Mouse (Mus musculus): ENCODE results near the gene Mid1. TPM values are rescaled to one million over a fixed set of nuclear protein-coding genes. Genes with fewer than 3 reads are reported as not detected.
"Not testable (repeated sequence)": the region's sequence is repeated elsewhere in the genome, so short reads cannot be mapped to it uniquely, and the experiment has no call there.

The Mid1 gene
- polyA plus RNA-seq, 1 experiment from 2014 or later, result 11.7 TPM

DNA sequence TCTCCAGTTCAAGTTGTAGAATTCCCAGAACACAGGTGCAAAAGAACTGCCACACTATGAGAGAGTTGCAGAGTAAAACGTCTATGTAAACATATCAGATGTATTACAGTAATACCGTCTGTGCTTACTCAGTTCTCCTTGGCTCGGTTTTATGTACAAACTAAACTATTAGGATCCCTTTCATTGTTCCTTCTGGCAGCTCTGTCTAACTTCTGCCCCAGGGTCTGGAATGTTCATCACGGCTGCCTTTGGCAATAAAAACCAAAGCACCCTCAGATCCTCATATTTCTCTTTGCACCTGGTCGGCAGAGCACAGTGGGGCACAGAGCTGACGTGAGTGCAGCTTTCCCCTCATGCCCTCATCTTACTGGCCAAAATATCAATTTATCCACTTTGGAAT lies 290.0 kb downstream of the Mid1 start:
- H3K9ac ChIP-seq, H3K4me2 ChIP-seq, H3K4me1 ChIP-seq, H3K4me3 ChIP-seq, H3K27ac ChIP-seq, H3K27me3 ChIP-seq, ATAC-seq: not testable (repeated sequence)
- Histone ChIP-seq H3K36me3 (ENCODE audit: poor library complexity, severe bottlenecking) (peaks cover 59% of the 10 kb centered on the region), H3K9me3 (replicated peaks) (peaks cover 70% of the 10 kb centered on the region)
- WGBS, result 78% methylated on average over 6 of the region's 6 CpGs

DNA sequence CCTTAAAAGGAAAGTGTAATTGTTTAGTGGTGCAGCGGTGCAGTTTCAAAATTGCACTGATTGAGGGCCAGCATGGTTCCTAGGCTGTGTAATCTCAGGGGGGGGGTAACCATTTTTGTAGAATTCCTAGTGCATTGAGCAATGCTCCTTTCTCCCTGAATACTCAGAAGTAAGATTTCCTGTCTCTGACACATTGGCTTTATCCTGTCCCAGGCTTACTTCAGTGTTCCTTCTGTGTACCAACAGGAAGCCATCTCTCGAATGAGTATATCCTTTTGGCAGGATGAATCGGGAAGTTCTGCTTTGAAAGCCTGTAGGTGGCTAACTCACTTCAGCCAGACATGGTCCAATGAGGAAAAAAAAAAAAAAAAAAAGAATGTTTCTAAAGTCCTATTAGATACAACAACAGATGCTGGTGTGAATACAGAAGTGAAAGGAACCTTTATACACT lies 290.7 kb downstream of the Mid1 start:
- 80% methylated on average over 3 of the region's 3 CpGs for WGBS
- not testable (repeated sequence) for H3K27ac ChIP-seq, H3K4me3 ChIP-seq, H3K4me1 ChIP-seq, H3K9ac ChIP-seq, H3K27me3 ChIP-seq, H3K4me2 ChIP-seq
- ATAC-seq, result 0 out of 2 replicates have a peak, but pooled peaks have one; percentile 5
- Histone ChIP-seq H3K9me3 (replicated peaks) (peaks cover 73% of the 10 kb centered on the region), H3K36me3 (ENCODE audit: poor library complexity, severe bottlenecking) (peaks cover 61% of the 10 kb centered on the region)

DNA sequence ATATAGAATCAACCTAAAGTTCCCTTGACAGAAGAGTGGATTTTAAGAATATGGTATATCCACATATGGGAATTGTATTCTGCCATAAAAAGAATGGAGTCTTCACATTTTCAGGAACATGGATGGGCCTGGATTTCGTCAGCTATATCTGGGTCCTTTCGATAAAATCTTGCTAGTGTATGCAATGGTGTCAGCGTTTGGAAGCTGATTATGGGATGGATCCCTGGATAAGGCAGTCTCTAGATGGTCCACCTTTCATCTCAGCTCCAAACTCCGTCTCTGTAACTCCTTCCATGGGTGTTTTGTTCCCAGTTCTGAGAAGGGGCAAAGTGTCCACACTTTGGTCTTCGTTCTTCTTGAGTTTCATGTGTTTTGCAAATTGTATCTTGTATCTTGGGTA lies 291.3 kb downstream of the Mid1 start:
- not testable (repeated sequence) for H3K27ac ChIP-seq, H3K4me1 ChIP-seq, H3K4me3 ChIP-seq, H3K4me2 ChIP-seq, ATAC-seq, H3K27me3 ChIP-seq, H3K9ac ChIP-seq
- WGBS, result 66% methylated on average over 5 of the region's 5 CpGs
- Histone ChIP-seq H3K36me3 (ENCODE audit: poor library complexity, severe bottlenecking) (peaks cover 65% of the 10 kb centered on the region), H3K9me3 (replicated peaks) (peaks cover 77% of the 10 kb centered on the region)

DNA sequence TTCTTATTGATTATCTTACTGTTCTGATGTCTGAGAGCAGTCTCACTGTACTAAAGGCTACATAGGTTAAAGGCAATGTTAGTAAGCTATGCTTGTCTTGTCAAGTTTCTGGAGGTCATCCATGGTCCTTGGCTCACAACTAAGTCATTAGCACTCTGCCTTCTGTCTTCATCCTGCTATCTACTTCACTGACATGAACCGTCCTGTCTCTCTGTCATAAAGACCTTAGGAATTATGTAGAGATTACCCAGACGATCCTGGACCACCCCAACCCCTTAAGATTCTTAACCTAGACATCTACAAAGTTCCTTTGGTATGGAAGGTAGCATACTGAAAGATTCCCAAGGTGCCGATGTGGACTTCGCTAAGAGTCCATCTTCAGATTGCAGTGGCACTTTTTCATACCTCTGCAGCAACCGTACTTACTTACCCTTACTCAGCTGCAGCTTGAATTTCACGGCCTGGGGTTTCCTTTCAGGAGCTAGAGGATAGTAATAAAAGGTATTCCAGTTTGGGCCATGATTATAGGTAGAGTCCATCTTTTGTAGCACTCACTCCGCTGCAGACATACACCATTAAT lies 292.9 kb downstream of the Mid1 start:
- H3K4me3 ChIP-seq, H3K27me3 ChIP-seq, H3K9ac ChIP-seq, H3K4me2 ChIP-seq, H3K4me1 ChIP-seq, ATAC-seq, H3K27ac ChIP-seq: not testable (repeated sequence)
- WGBS, result 89% methylated on average over 7 of the region's 7 CpGs
- peaks cover 77% of the 10 kb centered on the region for H3K9me3 ChIP-seq (replicated peaks)
- H3K36me3 ChIP-seq (ENCODE audit: poor library complexity, severe bottlenecking), result peaks cover 69% of the 10 kb centered on the region

DNA sequence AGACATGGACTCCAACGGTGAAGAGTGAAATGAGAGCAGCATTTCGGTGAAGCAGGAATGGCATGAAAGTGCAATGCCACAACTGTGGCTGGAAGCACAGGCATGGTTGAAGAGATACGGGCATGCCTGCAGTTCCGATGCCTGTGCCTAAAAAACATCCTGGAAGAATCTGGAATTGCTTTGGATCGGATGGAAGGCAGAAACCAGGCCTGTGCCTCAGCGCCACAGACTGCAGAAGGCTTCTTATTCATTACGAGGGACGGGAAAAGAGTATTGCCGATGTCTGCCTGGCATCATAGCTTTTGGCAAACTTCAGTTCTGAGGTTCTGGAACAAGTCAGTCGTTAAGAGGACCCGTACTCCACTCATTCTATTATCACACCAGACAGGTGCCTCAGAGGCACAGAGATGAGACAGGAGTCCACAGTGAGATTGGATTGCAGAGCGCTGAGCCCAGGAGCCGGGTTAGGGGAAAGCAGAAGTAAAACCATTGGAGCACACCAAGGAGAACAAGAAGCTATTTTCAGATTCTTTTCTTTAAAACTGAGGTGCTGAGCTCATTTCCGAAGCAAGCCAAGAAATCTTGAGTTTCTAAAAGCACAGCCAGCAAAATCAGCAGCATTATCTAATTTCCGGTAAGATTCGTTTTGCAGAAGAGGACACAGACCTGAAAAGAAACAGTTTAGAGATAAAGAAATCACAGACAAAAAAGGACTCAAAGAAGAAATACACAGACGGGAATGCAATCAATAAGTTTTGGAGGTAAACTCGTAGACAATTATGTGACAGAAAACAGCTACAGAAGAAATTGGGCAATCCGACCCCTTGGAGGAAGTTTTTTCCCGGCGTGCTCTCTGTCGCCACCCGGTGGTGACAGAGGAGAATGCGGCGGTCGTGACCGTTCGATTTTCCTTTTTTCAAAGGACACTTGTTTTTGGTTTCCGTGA lies 293.7 kb downstream of the Mid1 start:
- H3K4me3 ChIP-seq, H3K27ac ChIP-seq, H3K27me3 ChIP-seq, H3K4me1 ChIP-seq, H3K9ac ChIP-seq: not testable (repeated sequence)
- WGBS, result 70% methylated on average over 29 of the region's 29 CpGs
- peaks cover 80% of the 10 kb centered on the region for H3K9me3 ChIP-seq (replicated peaks)
- H3K4me2 ChIP-seq, result peak overlapping the region; percentile 26
- H3K36me3 ChIP-seq (ENCODE audit: poor library complexity, severe bottlenecking), result peaks cover 72% of the 10 kb centered on the region
- ATAC-seq, result 0 out of 2 replicates have a peak, but pooled peaks have one; percentile 25

DNA sequence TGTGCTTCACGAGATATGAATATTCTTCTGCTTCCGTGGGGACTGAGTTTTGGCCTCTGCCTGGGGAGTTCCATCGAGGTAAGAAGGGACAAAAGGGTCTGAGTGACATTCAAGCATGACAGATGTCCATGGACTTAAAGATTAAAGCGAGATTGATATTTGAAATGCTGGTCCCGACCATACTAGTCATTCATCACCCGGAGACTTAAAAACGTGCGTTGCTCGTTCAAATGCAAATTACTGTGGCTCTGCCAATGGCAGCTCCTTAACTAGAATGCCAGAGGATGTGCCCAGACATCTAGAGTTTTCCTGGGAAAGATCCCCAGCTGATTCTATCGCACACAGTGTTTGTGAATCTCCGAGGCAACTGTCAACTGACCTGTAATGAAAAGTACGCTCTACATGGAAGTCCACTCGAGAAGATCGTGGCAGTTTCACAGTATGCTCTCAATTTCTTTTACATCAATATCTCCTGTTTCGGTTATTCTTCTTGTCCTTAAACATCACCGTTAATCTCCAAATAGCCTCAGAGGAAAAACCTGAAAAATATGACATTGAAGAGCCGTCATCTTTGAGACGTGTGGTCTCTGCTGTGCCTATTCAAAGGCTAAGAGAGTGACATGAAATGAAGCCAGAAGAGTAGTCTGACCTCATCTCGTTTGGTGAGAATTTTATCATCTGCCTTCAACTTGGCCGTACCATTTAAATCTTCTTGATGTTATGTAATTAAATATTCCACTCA lies 294.6 kb downstream of the Mid1 start:
- not testable (repeated sequence) for H3K27ac ChIP-seq, H3K4me1 ChIP-seq, H3K27me3 ChIP-seq, H3K9ac ChIP-seq
- Histone ChIP-seq H3K4me3 (peak overlapping the region; percentile 0; the same call in 1 of the 2 replicates), H3K4me2 (peak overlapping the region; percentile 26), H3K9me3 (replicated peaks) (peaks cover 81% of the 10 kb centered on the region), H3K36me3 (ENCODE audit: poor library complexity, severe bottlenecking) (peaks cover 74% of the 10 kb centered on the region)
- ATAC-seq, result peak; percentile 44
- 78% methylated on average over 20 of the region's 20 CpGs for WGBS

DNA sequence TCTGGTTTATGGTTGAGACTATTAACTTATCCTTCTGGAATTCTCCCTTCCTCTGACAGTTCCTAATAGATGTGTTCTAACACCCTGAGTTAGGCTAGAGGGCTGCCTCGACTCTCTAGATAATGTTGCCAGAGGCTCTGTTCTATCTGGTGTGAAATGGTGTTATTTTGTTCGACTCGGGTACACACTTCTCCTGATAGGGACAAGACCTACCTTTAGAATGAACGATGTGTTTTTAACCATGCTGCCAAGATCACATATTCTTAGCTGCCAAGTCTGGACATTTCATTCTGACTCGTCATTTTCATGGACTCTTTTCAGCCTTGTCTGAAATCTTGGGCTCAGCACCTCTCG lies 295.2 kb downstream of the Mid1 start:
- not testable (repeated sequence) for H3K4me3 ChIP-seq, H3K4me1 ChIP-seq, H3K27me3 ChIP-seq, ATAC-seq, H3K9ac ChIP-seq, H3K4me2 ChIP-seq, H3K27ac ChIP-seq
- Histone ChIP-seq H3K36me3 (ENCODE audit: poor library complexity, severe bottlenecking) (peaks cover 74% of the 10 kb centered on the region), H3K9me3 (replicated peaks) (peaks cover 80% of the 10 kb centered on the region)
- 84% methylated on average over 6 of the region's 6 CpGs for WGBS

DNA sequence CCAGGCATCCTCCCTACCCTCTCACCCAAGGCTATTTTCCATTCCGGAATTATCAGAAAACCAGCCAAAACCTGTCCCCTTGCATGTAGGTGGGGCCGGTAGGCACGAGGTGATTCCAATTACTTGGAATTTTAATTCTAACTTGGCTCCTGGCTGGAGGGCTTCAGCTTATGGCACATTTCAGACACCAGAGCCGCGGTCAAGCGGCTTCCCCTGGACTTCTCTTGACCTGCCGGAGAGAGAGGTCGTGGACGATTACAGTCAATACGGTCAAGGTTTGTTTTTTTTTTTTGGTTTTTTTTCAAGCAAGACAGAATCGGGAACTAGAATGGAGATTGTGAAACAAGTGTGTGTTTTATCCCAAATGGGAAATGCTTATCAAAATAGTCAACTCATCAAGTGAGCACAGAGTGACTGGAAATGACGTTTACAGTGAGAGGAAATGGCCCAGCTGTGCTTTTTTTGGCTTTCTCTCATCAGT lies 295.9 kb downstream of the Mid1 start:
- H3K4me1 ChIP-seq, result no peaks in the 10 kb centered on the region
- H3K9ac ChIP-seq, result no peak overlapping the region
- H3K4me3 ChIP-seq, result no peak overlapping the region
- no peaks in the 10 kb centered on the region for H3K27me3 ChIP-seq
- H3K27ac ChIP-seq, result no peak overlapping the region
- no peak for ATAC-seq
- 88% methylated on average over 12 of the region's 12 CpGs for WGBS
- H3K36me3 ChIP-seq (ENCODE audit: poor library complexity, severe bottlenecking), result peaks cover 75% of the 10 kb centered on the region
- H3K4me2 ChIP-seq, result no peak overlapping the region
- peaks cover 79% of the 10 kb centered on the region for H3K9me3 ChIP-seq (replicated peaks)

DNA sequence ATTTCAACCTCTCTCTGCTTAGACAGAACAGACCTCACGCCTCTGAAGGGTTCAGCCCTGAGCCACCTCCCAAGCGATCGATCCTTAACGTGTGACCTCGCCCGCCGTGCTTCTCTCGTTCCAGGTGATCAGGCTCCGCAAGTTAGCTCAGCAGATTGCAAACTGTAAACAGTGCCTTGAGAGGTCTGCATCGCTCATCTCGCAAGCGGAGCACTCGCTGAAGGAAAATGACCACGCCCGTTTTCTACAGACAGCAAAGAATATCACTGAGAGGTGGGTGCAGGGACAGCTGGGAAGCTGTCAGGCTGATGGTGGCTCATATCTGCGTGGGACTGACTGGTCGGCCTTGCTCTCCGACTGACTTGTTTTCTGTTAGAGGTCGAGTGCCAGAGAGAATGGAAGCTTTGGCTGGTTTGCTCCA lies 296.8 kb downstream of the Mid1 start:
- H3K27ac ChIP-seq, ATAC-seq, H3K9ac ChIP-seq, H3K27me3 ChIP-seq, H3K4me3 ChIP-seq, H3K4me1 ChIP-seq, H3K4me2 ChIP-seq: not testable (repeated sequence)
- 92% methylated on average over 19 of the region's 19 CpGs for WGBS
- peaks cover 80% of the 10 kb centered on the region for H3K36me3 ChIP-seq (ENCODE audit: poor library complexity, severe bottlenecking)
- peaks cover 83% of the 10 kb centered on the region for H3K9me3 ChIP-seq (replicated peaks)

DNA sequence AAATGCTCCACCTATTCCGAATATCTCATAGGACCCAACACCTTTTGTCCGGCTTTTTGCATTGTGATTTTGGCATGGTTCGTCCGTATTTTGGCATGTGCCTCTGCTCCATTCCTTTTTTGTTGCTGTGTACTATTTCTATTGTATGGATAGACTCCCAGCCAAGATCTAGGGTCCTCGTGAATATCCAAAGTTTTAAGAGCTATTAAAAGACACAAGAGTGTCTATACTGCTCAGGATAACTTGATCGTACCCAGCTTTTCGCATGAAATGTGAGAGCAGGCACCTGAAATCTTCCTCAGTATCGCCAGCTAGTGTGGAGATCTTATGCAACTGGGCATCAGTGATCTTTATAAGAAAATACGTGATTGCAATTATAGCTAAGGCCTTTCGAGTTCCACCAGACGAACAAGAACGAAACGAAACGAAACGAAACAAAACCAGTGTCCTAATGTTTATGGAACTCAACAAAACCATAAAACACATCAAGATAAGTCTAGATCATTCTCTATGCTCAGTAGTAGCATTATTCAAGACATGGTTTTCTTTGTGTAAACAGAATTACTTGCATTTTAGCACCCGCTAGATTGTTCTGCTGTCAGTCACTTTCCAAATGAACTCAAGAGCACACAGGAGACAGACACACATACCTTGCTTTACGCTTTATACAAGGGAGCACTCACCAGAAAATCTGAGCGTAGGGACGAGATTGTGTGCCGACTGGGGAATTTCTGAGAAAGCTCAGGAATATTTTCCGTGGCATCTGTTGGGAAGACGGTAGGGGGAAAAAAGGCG lies 297.8 kb downstream of the Mid1 start:
- Histone ChIP-seq H3K9me3 (replicated peaks) (peaks cover 85% of the 10 kb centered on the region), H3K36me3 (ENCODE audit: poor library complexity, severe bottlenecking) (peaks cover 80% of the 10 kb centered on the region)
- H3K4me1 ChIP-seq, H3K9ac ChIP-seq, H3K4me2 ChIP-seq, H3K4me3 ChIP-seq, ATAC-seq, H3K27ac ChIP-seq, H3K27me3 ChIP-seq: not testable (repeated sequence)
- WGBS, result 92% methylated on average over 23 of the region's 23 CpGs

DNA sequence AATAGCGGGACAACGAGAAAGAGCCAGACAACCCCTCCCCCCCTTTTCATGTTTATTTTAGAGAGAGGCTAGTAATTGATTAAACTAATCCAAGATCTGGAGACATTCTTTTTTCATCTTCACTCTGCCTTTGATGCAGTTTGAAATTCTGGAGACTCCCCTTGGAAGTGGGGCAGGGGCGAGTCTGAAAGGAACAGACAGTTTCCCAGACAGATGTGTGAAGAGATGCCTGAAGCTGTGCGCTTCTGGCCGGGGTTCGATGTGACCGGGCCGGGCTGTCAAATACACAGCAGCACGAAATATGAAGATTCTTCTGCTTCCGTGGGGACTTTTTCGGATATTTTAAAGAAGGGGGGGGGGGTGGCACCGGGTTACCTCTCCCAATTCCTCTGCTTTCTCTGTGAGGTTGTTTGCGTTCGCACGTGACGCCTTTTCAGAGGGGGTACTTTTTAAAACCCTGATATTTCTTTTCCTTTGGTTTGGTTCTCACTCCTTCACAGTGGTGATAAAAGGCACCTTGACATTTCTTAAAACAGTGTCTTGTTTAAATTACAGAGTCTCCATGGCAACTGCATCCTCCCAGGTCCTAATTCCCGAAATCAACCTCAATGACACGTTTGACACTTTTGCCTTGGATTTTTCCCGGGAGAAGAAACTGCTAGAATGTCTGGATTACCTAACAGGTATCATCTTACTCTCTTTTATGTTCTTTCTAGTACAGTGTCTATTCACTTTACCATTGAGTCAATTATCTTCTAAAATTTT lies 298.6 kb downstream of the Mid1 start:
- Histone ChIP-seq H3K36me3 (ENCODE audit: poor library complexity, severe bottlenecking) (peaks cover 77% of the 10 kb centered on the region), H3K27ac (peak overlapping the region; percentile 1; the same call in 1 of the 2 replicates), H3K9me3 (replicated peaks) (peaks cover 84% of the 10 kb centered on the region)
- H3K4me1 ChIP-seq, H3K9ac ChIP-seq, H3K4me3 ChIP-seq, ATAC-seq, H3K4me2 ChIP-seq, H3K27me3 ChIP-seq: not testable (repeated sequence)
- WGBS, result 90% methylated on average over 19 of the region's 19 CpGs
